Mouse (Mus musculus) c-Kit-positive CD71-positive TER-119-positive erythroid progenitor cells, embryonic 14.5 days (primary cell): ENCODE data around the gene March6.

Experiments used
- DNase-seq: peaks from one replicate; pipeline ENCODE4 v3.0.0-alpha.2; 2013; ENCODE audit warnings: low spot score

Gene March6

DNA sequence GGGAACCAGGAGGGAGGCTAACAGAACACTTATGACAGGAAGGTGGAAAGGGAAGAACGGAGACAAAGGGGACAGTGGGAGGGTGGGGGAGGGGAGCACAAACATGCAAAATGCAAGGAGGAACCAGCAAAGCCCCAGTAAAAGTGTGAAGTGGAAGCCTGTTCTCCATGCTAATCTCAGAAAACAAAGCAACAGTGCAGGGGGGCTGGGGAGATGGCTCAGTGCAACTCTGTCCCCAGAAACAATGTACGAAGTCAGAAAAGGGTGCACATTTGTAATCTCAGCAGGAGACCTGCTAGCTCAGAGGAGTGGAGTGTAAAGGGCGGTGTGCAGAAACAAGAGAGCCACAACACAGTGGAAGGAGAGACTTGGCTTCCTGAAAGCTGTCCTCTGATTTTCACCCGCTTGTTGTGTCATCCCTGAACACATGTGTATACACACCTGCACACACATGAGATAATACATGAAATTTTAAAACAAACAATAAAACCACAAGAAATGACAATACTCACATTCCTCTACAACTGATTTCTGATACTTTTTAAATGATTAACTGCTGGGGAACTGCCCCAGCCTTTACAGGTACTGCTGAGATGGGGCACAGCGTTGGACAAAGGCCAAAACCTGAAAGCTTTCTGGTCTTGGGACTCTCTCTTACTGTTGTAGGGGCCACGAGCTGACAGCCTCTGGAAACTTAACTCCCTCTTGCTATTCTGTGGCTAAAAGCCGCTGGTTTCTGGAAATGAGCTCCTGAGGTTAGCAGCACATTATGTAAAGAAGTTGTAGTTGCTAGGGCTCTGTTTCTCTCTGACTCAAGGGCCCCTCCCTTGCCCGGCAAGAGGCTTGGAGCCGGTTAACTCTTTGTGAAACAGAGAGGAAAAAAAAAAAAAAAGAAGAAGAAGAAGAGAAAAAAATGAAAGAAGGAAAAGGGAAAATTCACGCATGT lies 11.4 kb upstream of the March6 start:
- no peak for DNase-seq

GRCm38 (mm10) chr15:31540513-31540802 lies 9.6 kb upstream of the March6 start:
- DNase-seq = no peak

- DNase-seq = peak; percentile 64
Measured at GRCm38 (mm10) chr15:31539643-31540512, 9.0 kb upstream of the March6 start.

GRCm38 (mm10) chr15:31538346-31538745 lies 7.5 kb upstream of the March6 start:
- DNase-seq = no peak

DNA sequence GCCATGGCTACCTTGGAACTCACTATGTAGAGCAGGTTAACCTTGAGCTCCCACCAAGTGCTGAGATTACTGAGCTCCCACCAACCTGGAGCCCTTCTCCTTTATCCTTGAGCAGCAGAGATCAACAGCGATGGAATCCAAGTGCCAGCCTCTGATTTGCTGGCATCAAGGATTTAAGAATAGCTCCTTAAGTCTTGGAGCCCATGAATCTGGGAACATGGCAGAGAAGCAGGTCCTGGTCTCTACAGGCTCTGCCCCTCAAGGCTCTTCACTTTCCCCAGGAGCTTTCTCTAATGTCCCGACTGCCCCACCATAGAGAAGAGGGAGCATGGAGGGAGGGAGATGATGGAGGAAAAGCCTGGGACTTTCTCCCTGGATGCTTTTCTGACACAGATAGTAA lies 6.9 kb upstream of the March6 start:
- no peak for DNase-seq

- no peak for DNase-seq
Measured at GRCm38 (mm10) chr15:31536051-31536737, 5.3 kb upstream of the March6 start.

DNA sequence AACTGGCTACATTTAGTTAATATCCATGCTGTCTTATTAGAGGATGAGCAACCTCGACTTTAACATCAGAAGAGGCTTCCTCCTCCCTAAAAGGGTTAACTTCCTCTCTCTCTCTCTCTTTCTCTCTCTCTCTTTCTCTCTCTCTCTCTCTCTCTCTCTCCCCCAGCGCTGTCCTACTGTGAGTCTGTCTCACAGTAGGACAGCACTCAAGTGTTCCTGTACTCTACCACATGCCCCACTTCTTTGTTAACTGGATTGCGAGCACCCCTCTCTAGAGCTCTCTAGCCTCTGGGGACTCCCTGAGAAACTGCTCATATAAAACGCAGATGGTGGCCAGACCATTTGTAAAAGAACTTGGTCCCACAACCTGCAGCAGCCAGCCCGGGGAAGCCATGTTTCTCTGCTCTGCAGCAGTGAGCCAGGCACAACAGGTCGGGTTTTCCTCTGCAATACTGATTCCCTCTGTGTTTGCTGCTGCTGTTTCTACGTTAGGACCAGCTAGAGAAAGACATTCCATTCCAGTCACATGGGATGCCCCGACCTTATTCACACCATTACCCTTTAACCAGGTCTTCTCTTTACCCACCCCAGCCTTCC lies 4.5 kb upstream of the March6 start:
- DNase-seq = no peak

- DNase-seq = no peak
Measured at GRCm38 (mm10) chr15:31534421-31535258, 3.8 kb upstream of the March6 start.

- no peak for DNase-seq
Measured at GRCm38 (mm10) chr15:31533529-31533928, 2.7 kb upstream of the March6 start.

DNA sequence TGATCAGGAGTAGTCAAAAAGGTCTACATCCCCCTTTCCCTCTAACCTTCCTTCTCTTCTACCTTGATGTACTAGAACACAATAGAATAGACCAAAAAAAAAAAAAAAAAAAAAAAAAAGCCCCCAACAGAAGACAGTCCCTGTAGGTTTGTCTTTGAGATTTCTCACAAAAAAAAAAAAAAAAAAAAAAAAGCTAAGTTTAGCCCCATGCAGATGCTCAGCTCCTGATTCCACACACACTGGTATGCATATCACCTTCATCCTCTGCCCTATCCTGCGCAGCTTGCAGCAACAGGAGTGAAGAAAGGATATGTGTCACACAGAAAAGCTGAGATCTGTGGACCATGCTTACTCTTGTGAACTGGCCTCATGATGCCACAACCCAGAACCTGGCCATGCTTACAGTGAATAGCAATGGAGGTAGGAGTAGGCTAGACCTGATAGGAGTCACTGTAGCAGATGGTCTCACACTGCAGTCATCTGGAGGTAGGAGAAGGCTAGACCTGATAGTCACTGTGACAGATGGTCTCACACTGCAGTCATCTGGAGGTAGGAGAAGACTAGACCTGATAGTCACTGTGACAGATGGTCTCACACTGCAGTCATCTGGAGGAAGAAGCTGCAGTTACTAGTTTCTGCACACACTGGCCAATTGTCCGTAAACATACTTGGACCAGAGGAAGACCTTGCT lies 1.6 kb upstream of the March6 start:
- DNase-seq = no peak

DNA sequence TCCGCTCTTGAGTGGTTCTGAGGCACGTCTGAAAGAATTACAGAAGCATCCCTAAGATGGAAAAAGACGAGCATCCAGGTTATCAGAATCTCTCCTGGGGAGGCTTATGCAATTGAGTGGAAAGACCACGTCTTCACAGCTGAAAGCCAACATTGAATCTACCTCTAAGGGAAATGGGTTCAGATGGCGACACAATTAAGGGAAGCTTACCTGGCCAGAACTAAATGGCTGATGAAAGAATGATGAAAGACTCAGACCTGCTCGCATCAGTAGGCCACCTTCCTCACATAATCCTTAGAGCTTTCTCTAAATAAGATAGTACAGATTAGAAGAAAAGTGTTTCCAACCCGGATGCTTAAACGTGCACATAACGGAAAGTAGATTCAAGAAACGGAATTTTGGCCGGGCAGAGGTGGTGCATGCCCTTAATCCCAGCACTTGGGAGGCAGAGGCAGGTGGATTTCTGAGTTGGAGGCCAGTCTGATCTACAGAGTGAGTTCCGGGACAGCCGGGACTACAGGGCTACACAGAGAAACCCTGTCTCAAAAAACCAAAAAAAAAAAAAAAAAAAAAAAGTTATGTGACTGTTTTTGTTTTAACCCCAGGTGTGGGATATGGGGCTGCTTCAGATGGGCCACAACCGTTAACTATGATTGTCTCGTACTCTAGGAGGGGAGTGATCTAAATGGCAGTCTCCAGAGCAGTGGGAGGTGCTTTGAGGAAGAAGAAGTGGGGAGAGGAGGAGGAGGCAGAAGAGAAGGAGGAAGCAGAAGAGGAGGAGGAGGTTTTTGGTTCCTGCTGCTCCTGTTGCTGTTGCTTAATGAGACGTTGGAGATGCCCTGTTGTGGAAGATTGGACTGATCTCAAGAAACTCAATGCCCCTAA lies 835 bp upstream of the March6 start:
- DNase-seq = no peak

DNA sequence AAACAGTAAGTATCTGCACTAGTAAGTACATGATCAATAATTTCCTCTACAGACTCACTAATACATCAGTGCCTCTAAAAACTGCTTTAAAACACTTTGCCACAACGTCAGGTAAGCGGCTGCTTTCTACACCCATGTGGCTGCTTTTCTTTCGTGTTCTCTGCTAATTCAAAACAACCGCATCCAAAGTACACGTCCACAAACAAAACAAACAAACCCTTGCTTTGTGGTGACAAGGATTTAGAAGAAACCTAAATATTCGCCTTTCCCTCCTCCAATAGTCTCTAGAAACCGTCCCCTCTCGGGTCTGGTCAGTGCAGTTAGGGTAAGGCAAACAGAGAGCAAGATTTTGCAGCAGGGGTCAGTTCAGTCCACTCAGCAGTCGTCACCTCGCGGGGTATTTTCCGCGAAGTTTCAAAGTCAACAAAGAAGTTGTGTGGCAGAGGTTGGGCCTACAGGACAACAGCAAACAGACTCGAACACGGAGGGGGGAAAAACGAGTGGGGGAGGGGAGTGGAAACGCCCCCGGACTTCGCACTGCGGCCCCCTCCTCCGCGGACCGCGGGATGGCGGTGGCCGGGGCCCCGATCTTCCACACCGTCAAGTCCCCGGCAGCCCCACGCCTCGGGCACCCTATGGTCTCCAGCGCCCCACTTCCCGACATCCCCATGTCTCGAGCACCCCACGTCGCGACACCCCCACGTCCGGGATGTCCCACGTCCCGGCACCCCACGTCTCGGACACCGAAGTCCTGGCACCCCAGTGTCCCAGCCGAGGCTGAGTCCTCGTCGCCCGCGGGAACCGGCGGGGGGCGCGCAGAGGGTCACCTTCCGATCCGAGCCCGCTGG lies 818 bp downstream of the March6 start:
- no peak for DNase-seq

DNA sequence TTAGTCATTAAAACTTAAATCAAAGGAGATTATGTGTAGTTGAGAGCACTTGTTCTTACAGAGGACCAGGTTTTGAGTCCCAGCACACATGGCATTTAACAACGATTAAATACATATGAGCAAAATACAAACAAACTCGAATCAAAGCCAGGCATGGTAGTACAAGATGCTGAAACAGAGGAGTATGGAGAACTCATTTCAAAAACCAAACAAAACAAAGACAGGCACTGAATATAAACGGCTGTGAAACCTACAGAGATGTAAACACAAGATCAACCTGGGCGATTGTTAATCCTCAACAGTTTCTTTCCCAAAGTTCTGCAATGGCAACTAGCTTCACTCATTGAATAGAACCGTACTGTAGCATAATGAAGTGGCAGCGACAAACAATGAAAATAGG lies 1.8 kb downstream of the March6 start:
- DNase-seq = no peak

- DNase-seq = no peak
Measured at GRCm38 (mm10) chr15:31528477-31528876, 2.4 kb downstream of the March6 start.

GRCm38 (mm10) chr15:31526463-31526862 lies 4.4 kb downstream of the March6 start:
- DNase-seq = no peak

GRCm38 (mm10) chr15:31519000-31519399 lies 11.9 kb downstream of the March6 start:
- no peak for DNase-seq

DNA sequence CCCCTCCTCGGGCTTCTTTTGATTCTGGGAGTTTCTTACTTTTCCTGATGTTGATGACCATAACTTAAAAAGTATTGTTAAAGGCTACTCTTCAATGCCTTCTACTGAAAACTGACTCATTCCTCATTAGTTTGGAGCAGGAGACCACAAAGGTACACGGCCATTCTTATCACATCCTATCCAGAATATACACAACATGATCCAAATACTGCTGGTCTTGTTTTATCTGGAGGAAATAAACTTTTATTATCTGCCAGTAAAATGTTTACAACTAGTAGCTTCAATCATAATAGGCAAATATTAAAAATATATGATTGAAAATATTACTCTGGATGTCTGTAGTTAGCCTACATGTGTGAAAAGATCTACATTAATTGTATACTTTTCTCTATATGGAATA lies 12.5 kb downstream of the March6 start:
- DNase-seq = no peak

GRCm38 (mm10) chr15:31517186-31517585 lies 13.7 kb downstream of the March6 start:
- DNase-seq = no peak

GRCm38 (mm10) chr15:31511795-31512194 lies 19.1 kb downstream of the March6 start:
- DNase-seq = no peak
